Mouse (Mus musculus): ENCODE measurements around the gene Pik3r3. TPM values are rescaled to one million over a fixed set of nuclear protein-coding genes. Genes with fewer than 3 reads are reported as not detected.

The Pik3r3 gene
- polyA plus RNA-seq (2015; fragmentation: Nextera tagmentation; extraction: Ambion mirVana) = 43.1 and 52.6 TPM in 2 replicates

DNA sequence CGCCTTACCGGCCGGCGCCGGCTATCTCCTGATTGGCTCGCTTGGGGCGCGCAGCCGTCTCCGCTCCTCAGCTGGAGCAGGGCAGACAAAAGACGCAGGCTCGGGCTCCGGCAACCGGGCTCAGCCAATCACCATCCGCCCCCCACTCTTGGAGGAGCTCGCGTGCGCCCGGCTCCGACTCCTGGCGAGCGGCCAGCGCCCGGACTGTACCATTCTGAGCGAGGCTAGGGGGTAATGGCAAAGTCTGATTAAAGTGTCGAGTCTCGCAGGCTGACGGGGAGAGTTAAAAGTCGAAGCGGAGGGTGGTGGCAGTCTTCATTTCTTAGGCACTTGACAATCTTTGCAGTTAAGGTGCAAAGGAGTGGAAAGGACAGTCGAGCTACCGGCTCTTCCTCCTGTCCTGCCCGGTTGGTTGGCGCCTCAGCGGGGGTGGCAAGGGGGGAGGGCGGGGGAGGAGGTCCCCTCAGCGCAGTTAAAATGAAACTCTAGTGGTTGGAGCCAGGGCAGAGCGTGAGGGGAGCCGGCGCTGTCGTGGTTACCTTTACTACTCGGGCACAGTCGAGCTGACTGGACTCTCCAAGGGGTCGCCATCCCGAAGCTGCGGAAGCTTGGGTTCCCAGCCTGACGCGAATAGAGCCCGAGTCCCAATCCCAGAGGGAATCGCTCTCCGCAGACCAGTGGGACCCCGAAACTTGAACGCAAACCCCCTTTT, at the start of gene Pik3r3:
Gene Pik3r3, plus strand, starts transcription at position 479 of the 712 bp plus-strand sequence.
- H3K36me3 ChIP-seq = no peaks in the 10 kb centered on the region
- no peaks in the 10 kb centered on the region for H3K9me3 ChIP-seq (replicated peaks)
- under 1% methylated on average over 51 of the region's 53 CpGs for WGBS
- no peaks in the 10 kb centered on the region for H3K27me3 ChIP-seq (replicated peaks)
- H3K27ac ChIP-seq (replicated peaks) = peak within 1 kb of the TSS; percentile 100
- ATAC-seq (ENCODE audit: low FRiP score) = peak; percentile 99
- H3K4me1 ChIP-seq = peaks cover 9% of the 10 kb centered on the region
- peak within 1 kb of the TSS; percentile 64 for H3K4me2 ChIP-seq
- H3K9ac ChIP-seq (replicated peaks) = peak within 1 kb of the TSS; percentile 92
- peak within 1 kb of the TSS; percentile 77 for H3K4me3 ChIP-seq (replicated peaks)

DNA sequence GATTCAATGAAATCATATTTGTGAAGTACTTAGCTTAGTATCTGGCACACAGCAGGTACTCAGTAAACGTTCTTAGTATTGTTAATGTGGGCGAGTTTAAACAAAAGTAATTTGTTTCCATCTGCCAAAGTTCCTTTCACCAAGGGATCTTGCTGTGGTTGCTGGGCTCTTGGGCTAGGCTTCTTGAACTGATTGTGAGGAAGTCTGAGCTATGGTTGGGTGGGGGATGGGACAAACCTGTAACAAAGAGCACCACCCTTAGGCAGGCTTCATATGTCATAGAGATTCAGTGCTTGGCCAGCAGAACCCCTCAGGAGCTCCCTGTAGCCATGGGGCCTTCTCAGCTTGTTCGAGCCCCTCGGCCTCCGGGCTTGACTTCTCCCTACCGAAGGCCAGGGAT, 48.3 kb upstream of the Pik3r3 start, which contains the start of the genes 1700042G07Rik and Gm49337:
Gene 1700042G07Rik, plus strand, starts transcription at position 301 of the 400 bp plus-strand sequence.
Gene Gm49337, plus strand, starts transcription at position 313 of the 400 bp plus-strand sequence.
- WGBS = 84% methylated on average over 6 of the region's 6 CpGs
- no peaks in the 10 kb centered on the region for H3K9me3 ChIP-seq (replicated peaks)
- no peak within 1 kb of the TSS for H3K9ac ChIP-seq (replicated peaks)
- ATAC-seq (ENCODE audit: low FRiP score) = no peak
- no peaks in the 10 kb centered on the region for H3K27me3 ChIP-seq (replicated peaks)
- H3K36me3 ChIP-seq = no peaks in the 10 kb centered on the region
- no peak within 1 kb of the TSS for H3K4me2 ChIP-seq
- H3K4me3 ChIP-seq (replicated peaks) = no peak within 1 kb of the TSS
- peaks cover 24% of the 10 kb centered on the region for H3K4me1 ChIP-seq
- no peak within 1 kb of the TSS for H3K27ac ChIP-seq (replicated peaks)

GRCm38 (mm10) chr4:116173752-116174151, 47.7 kb upstream of the Pik3r3 start:
- Histone ChIP-seq H3K4me3 (replicated peaks) (no peak overlapping the region), H3K9me3 (replicated peaks) (no peaks in the 10 kb centered on the region), H3K27me3 (replicated peaks) (no peaks in the 10 kb centered on the region), H3K4me2 (no peak overlapping the region), H3K4me1 (peaks cover 24% of the 10 kb centered on the region), H3K9ac (replicated peaks) (no peak overlapping the region), H3K27ac (replicated peaks) (no peak overlapping the region), H3K36me3 (no peaks in the 10 kb centered on the region)
- no peak for ATAC-seq (ENCODE audit: low FRiP score)
- 95% methylated on average over 4 of the region's 4 CpGs for WGBS

GRCm38 (mm10) chr4:116174466-116175116, 46.8 kb upstream of the Pik3r3 start:
- Histone ChIP-seq H3K4me2 (no peak overlapping the region), H3K27me3 (replicated peaks) (no peaks in the 10 kb centered on the region), H3K36me3 (no peaks in the 10 kb centered on the region), H3K4me1 (peaks cover 24% of the 10 kb centered on the region), H3K27ac (replicated peaks) (no peak overlapping the region), H3K4me3 (replicated peaks) (no peak overlapping the region), H3K9me3 (replicated peaks) (no peaks in the 10 kb centered on the region), H3K9ac (replicated peaks) (no peak overlapping the region)
- no peak for ATAC-seq (ENCODE audit: low FRiP score)
- WGBS = 51% methylated on average over 6 of the region's 6 CpGs

DNA sequence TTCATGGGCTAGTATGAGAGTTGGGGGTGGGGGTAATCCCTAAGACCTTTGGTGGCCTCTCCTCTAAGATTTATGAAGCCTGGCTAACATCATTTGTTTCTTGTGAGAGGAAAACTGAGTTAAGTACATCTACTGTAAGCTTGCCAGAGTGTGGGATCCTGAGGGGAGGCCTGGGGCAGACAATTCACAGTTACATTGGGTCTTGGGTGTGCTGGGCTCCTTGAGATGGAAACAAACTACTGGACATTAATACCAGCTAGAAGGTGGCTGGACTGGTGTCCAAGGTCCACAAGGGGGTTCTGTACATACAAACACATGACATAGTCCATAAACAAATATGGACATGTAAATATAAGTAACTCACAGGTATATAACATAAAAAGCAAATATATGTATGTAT, 46.3 kb upstream of the Pik3r3 start:
- no peak overlapping the region for H3K9ac ChIP-seq (replicated peaks)
- H3K27ac ChIP-seq (replicated peaks) = no peak overlapping the region
- H3K4me3 ChIP-seq (replicated peaks) = no peak overlapping the region
- H3K27me3 ChIP-seq (replicated peaks) = no peaks in the 10 kb centered on the region
- no peak overlapping the region for H3K4me2 ChIP-seq
- peaks cover 24% of the 10 kb centered on the region for H3K4me1 ChIP-seq
- no peak for ATAC-seq (ENCODE audit: low FRiP score)
- no peaks in the 10 kb centered on the region for H3K36me3 ChIP-seq
- no peaks in the 10 kb centered on the region for H3K9me3 ChIP-seq (replicated peaks)

DNA sequence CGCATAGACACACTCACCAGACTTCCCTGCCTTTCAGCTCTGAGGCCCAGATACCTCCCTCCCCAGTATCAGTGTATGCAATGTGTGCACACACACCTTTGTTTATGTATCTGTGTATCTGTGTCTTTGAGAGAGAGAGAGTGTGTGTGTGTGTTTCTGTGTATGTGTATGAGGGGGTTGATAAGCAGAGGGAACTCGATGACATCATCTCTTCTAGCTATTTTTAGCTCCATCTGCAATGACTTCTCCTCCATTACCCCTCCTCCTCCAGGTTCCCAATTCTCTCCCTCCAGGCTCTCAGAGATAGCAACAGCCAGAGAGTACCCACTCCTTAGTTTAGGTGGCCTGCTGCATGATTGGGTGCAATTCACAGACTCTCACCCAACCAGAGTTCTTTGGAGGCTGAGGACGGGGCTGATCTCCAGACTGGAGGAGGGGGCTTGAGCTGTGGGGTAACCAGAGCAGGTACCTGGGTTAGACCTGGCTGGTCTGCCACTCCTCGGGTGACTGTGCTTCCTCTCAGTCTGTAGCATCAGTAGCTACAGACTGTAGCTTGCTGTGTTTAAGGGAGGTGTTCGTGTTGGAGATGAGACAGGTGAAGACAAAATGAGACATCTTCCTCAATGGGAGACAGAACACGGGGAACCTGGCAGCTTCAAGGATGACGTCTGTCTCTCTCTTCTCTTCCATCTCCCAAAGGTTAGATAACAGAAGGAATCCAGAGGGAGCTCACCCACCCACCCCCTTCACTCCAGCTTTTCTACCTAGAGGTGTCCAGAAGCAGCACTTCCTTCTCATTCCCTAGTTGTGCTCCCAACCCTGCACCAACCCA, 45.5 kb upstream of the Pik3r3 start:
- peaks cover 24% of the 10 kb centered on the region for H3K4me1 ChIP-seq
- H3K4me3 ChIP-seq (replicated peaks) = no peak overlapping the region
- ATAC-seq (ENCODE audit: low FRiP score) = peak; percentile 46; the same call in 1 of the 2 replicates
- H3K9me3 ChIP-seq (replicated peaks) = no peaks in the 10 kb centered on the region
- no peaks in the 10 kb centered on the region for H3K27me3 ChIP-seq (replicated peaks)
- H3K4me2 ChIP-seq = no peak overlapping the region
- peak overlapping the region; percentile 45; the same call in 1 of the 2 replicates for H3K27ac ChIP-seq (replicated peaks)
- H3K36me3 ChIP-seq = no peaks in the 10 kb centered on the region
- 0 out of 2 replicates have a peak overlapping the region, but pooled peaks have one; percentile 24 for H3K9ac ChIP-seq (replicated peaks)
- WGBS = 75% methylated on average over 7 of the region's 7 CpGs

DNA sequence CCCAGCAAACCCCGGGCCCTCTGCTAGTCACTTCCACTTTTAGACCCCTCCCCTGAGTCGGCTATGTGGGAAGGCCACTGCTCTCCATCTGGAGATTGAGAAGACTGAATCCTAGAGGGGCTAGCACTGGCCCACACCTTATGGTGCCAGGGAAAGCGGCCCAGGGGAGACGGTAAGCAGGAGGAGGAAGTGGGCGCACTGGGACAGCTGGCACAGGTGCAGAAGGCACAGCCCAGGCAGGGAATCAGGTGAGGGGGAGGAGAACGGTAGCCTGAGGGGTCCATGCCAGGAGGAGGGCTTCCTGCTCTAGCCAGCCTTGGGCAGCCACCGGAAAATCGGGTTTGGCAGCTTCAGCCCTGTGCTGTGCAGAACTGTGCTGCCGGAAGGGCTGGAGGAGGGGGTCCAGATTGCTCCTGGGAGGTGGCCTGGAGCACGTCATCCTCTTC, 44.9 kb upstream of the Pik3r3 start:
- peak overlapping the region; percentile 45 for H3K4me2 ChIP-seq
- 0 out of 2 replicates have a peak overlapping the region, but pooled peaks have one; percentile 3 for H3K4me3 ChIP-seq (replicated peaks)
- WGBS = 24% methylated on average over 10 of the region's 10 CpGs

DNA sequence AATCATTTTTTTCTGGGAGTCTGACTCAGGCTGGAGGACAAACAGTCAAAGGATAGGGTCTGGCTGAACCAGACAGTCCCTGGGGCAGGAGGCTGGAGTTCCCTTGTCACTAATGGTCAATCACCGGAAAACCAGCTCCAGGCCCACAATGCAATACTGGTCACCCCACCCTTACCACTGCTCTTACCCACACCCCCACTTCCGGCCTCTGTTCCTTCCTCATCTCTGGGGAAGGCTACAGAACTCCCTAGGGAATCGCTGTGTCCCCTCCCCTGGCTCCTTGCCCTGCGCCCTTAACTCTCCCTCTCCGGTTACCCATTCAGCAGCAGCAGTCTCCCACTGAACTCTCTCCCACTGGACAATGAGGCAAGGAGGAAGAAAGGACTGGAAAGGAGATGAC, 44.3 kb upstream of the Pik3r3 start:
- Histone ChIP-seq H3K27me3 (replicated peaks) (no peaks in the 10 kb centered on the region), H3K27ac (replicated peaks) (peak overlapping the region; percentile 49; the same call in 1 of the 2 replicates), H3K4me1 (peaks cover 24% of the 10 kb centered on the region), H3K9ac (replicated peaks) (no peak overlapping the region), H3K4me3 (replicated peaks) (no peak overlapping the region), H3K9me3 (replicated peaks) (no peaks in the 10 kb centered on the region), H3K36me3 (no peaks in the 10 kb centered on the region), H3K4me2 (peak overlapping the region; percentile 45)
- 27% methylated on average over 5 of the region's 5 CpGs for WGBS
- no peak for ATAC-seq (ENCODE audit: low FRiP score)

More for the DNA sequence above, 44.9 kb upstream of the Pik3r3 start:
- peak overlapping the region; percentile 45; the same call in 1 of the 2 replicates for H3K27ac ChIP-seq (replicated peaks)
- H3K36me3 ChIP-seq = no peaks in the 10 kb centered on the region
- peaks cover 24% of the 10 kb centered on the region for H3K4me1 ChIP-seq
- H3K9ac ChIP-seq (replicated peaks) = no peak overlapping the region
- ATAC-seq (ENCODE audit: low FRiP score) = peak; percentile 77
- no peaks in the 10 kb centered on the region for H3K9me3 ChIP-seq (replicated peaks)
- H3K27me3 ChIP-seq (replicated peaks) = no peaks in the 10 kb centered on the region

GRCm38 (mm10) chr4:116182079-116182478, 39.3 kb upstream of the Pik3r3 start:
- Histone ChIP-seq H3K4me2 (no peak overlapping the region), H3K4me3 (replicated peaks) (no peak overlapping the region), H3K27ac (replicated peaks) (no peak overlapping the region), H3K9me3 (replicated peaks) (no peaks in the 10 kb centered on the region), H3K4me1 (0 out of 2 replicates have a peak, but pooled peaks cover 2% of the 10 kb centered on the region), H3K36me3 (no peaks in the 10 kb centered on the region), H3K27me3 (replicated peaks) (no peaks in the 10 kb centered on the region), H3K9ac (replicated peaks) (no peak overlapping the region)
- 46% methylated on average over 3 of the region's 3 CpGs for WGBS
- ATAC-seq (ENCODE audit: low FRiP score) = no peak

DNA sequence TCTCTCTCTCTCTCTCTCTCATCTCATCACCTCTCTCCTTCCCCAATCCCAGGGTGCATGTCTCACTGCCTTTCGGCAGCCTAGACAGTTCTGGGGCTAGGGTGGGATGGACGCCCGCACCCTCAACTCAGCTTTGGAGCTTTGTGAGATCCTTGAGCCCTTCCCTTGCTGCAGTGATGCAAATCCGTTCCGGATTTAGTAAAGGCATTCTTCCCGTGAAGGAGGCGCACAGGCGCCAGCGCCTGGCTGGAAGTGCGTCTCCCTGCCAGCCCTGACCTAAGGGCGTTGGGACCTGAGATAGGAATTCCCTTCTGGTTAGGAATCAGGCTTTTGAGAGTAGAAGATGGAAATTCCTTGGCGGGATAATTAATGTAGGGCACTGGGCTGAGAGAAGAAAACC, 38.7 kb upstream of the Pik3r3 start:
- WGBS = 9% methylated on average over 12 of the region's 12 CpGs
- no peak overlapping the region for H3K27ac ChIP-seq (replicated peaks)
- H3K4me1 ChIP-seq = 0 out of 2 replicates have a peak, but pooled peaks cover 2% of the 10 kb centered on the region
- no peaks in the 10 kb centered on the region for H3K9me3 ChIP-seq (replicated peaks)
- H3K4me3 ChIP-seq (replicated peaks) = no peak overlapping the region
- no peak for ATAC-seq (ENCODE audit: low FRiP score)
- no peaks in the 10 kb centered on the region for H3K27me3 ChIP-seq (replicated peaks)
- no peak overlapping the region for H3K9ac ChIP-seq (replicated peaks)
- no peaks in the 10 kb centered on the region for H3K36me3 ChIP-seq
- H3K4me2 ChIP-seq = peak overlapping the region; percentile 40

DNA sequence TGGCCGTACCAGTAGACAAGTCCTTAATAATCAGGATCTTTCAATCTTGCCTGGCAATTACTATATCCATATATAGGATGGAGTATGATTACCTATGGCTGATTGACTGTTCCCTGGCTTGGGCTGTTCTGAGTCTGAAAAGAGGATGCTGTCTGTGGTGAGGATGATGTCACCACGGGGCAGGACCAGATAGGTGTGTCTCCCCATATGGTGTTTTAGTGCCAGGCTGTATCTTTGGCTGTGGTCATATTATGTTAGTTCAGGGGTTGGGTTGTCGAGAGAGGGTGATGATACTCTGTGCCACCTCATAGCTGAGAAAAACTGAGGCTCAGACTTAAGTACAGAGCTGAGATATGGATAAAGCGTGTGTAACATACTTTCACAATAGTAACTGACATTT, 36.3 kb upstream of the Pik3r3 start:
- no peak overlapping the region for H3K9ac ChIP-seq (replicated peaks)
- no peak overlapping the region for H3K4me2 ChIP-seq
- H3K36me3 ChIP-seq = no peaks in the 10 kb centered on the region
- 0 out of 2 replicates have a peak, but pooled peaks cover 2% of the 10 kb centered on the region for H3K4me1 ChIP-seq
- WGBS = 93% methylated on average over 4 of the region's 4 CpGs
- no peak overlapping the region for H3K27ac ChIP-seq (replicated peaks)
- no peaks in the 10 kb centered on the region for H3K9me3 ChIP-seq (replicated peaks)
- no peaks in the 10 kb centered on the region for H3K27me3 ChIP-seq (replicated peaks)
- ATAC-seq (ENCODE audit: low FRiP score) = no peak
- no peak overlapping the region for H3K4me3 ChIP-seq (replicated peaks)
